Mouse (Mus musculus) layer of hippocampus, adult 18-20 months (tissue): ENCODE measurements around the gene Zfp207. TPM values are rescaled to one million over a fixed set of nuclear protein-coding genes. Genes with fewer than 3 reads are reported as not detected.
A peak's percentile ranks its signal among the peaks of the same experiment; 100 is the strongest.
"Not testable (repeated sequence)": the region's sequence is repeated elsewhere in the genome, so short reads cannot be mapped to it uniquely, and the experiment has no call there.

Experiments
- DNase-seq, 2 experiments: peaks; one replicate each; pipeline ENCODE4 v3.0.0; 2022; ENCODE audit warnings: low spot score in 2 of 2
- total RNA-seq, 2 experiments: library from RNA; stranded (reverse); gene quantifications; 2 replicates each; pipeline ENCODE4 v1.2.3; 2021

The Zfp207 gene
- total RNA-seq, 2 experiments from 2014 or later: 133 to 146 TPM

GRCm38 (mm10) chr11:80407878-80408277 lies 24.8 kb downstream of the Zfp207 start:
- not testable (repeated sequence) for DNase-seq

GRCm38 (mm10) chr11:80410377-80410776 lies 27.3 kb downstream of the Zfp207 start:
- no peak for DNase-seq

- no peak for DNase-seq
These were observed 34.0 kb downstream of the Zfp207 start for GRCm38 (mm10) chr11:80417085-80417484.

GRCm38 (mm10) chr11:80419743-80420142 lies 36.7 kb downstream of the Zfp207 start:
- DNase-seq: no peak

GRCm38 (mm10) chr11:80420202-80420984 lies 37.3 kb downstream of the Zfp207 start:
- DNase-seq: no peak

- no peak for DNase-seq
These were observed 38.5 kb downstream of the Zfp207 start for GRCm38 (mm10) chr11:80421421-80422047.

- no peak for DNase-seq
These were observed 41.6 kb downstream of the Zfp207 start for GRCm38 (mm10) chr11:80424691-80425090.

- DNase-seq: no peak
These were observed 42.2 kb downstream of the Zfp207 start for GRCm38 (mm10) chr11:80425247-80425778.

- not testable (repeated sequence) for DNase-seq
These were observed 43.1 kb downstream of the Zfp207 start for GRCm38 (mm10) chr11:80426029-80426813.

GRCm38 (mm10) chr11:80428381-80429008 lies 45.4 kb downstream of the Zfp207 start, which contains the start of gene Psmd11:
Psmd11 (plus strand) TSS chr11:80428615.
- peak; percentile 94 to 97 for DNase-seq

GRCm38 (mm10) chr11:80429009-80429475 lies 46.0 kb downstream of the Zfp207 start:
- DNase-seq: peak; percentile 27 to 46

GRCm38 (mm10) chr11:80429500-80430166 lies 46.6 kb downstream of the Zfp207 start:
- DNase-seq: no peak

GRCm38 (mm10) chr11:80430366-80430910 lies 47.4 kb downstream of the Zfp207 start:
- no peak for DNase-seq

- no peak for DNase-seq
These were observed 63.8 kb downstream of the Zfp207 start for GRCm38 (mm10) chr11:80446916-80447315.

GRCm38 (mm10) chr11:80449859-80450258 lies 66.8 kb downstream of the Zfp207 start:
- DNase-seq: no peak

GRCm38 (mm10) chr11:80452242-80452641 lies 69.2 kb downstream of the Zfp207 start:
- DNase-seq: no peak

GRCm38 (mm10) chr11:80453198-80453597 lies 70.1 kb downstream of the Zfp207 start:
- no peak for DNase-seq
